Mouse (Mus musculus): Measurements from ENCODE around the gene Ezh1.

The Ezh1 gene

DNA sequence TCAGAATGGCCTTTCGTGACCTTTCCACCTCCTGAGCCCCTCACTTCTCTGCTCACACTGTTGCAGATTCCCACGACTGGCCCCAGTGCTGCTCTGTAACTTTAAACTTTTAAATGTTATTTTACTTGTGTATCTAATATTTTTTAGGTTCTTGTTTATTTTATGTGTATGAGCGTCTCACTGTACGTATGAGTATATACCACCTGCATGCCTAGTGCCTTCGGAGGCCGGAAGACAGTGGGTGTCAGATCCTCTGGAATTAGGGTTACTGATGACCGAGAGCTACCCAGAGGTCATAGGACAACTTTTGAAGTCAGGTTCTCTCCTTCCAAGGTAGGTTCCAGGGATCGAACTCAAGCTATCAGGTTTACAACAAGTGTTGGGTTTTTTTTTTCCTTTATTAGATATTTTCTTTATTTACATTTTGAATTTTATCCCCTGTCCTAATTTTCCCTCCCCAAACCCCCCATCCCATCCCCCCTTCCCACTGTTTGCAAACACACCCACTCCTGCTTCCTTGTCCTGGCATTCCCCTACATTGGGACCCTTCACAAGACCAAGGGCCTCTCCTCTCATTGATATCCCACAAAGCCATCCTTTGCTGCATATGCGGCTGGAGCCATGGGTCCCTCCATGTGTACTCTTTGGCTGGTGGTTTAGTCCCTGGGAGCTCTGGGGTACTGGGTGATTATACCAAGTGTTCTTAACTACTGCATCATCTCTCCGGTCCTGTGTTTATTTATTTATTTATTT is 83.9 kb downstream of the Ezh1 start:
- DNase-seq: no peak

Measured in kidney, postnatal 36 days (tissue).